Mouse (Mus musculus) midbrain, embryonic 12.5 days (tissue): ENCODE results near the gene Fbln2. TPM values are rescaled to one million over a fixed set of nuclear protein-coding genes. Genes with fewer than 3 reads are reported as not detected.
A peak's percentile ranks its signal among the peaks of the same experiment; 100 is the strongest.

Experiments
- ATAC-seq: fragments of 200-750 bp; cut with Nextera tagmentation; 2 replicates; pipeline ENCODE4 v1.8.0; 2017; ENCODE audit warnings: low read depth, moderate TSS enrichment, moderate library complexity; ENCODE audit not compliant: low FRiP score
- H3K27ac ChIP-seq: fragments of 300-500 bp; sonication (generic); replicated peaks from 2 replicates; pipeline ENCODE4 v1.5.1; 2016; ENCODE audit warnings: mild to moderate bottlenecking
- H3K27me3 ChIP-seq: fragments of 300-500 bp; sonication (generic); 2 replicates; pipeline ENCODE4 v1.6.1; 2016; ENCODE audit warnings: mild to moderate bottlenecking
- H3K36me3 ChIP-seq: fragments of 300-500 bp; sonication (generic); 2 replicates; pipeline ENCODE4 v1.6.1; 2016
- H3K4me1 ChIP-seq: fragments of 300-500 bp; sonication (generic); 2 replicates; pipeline ENCODE4 v1.6.1; 2016
- H3K4me2 ChIP-seq: fragments of 300-500 bp; sonication (generic); replicated peaks from 2 replicates; pipeline ENCODE4 v1.6.1; 2016; ENCODE audit warnings: mild to moderate bottlenecking, moderate library complexity
- H3K4me3 ChIP-seq: fragments of 300-500 bp; sonication (generic); 2 replicates; pipeline ENCODE4 v1.5.1; 2016; ENCODE audit warnings: mild to moderate bottlenecking
- H3K9ac ChIP-seq: fragments of 300-500 bp; sonication (generic); replicated peaks from 2 replicates; pipeline ENCODE4 v1.6.1; 2016; ENCODE audit warnings: mild to moderate bottlenecking, moderate library complexity
- H3K9me3 ChIP-seq: fragments of 300-500 bp; sonication (generic); 2 replicates; pipeline ENCODE4 v1.6.1; 2016; ENCODE audit warnings: mild to moderate bottlenecking
- WGBS: fragments of 180-500 bp; shearing (Covaris S2); methylation state at CpG from one replicate; pipeline ENCODE4 v1.1.7; 2016; 5-methylcytosine and 5-hydroxymethylcytosine counted together
- polyA plus RNA-seq: library from polyadenylated mRNA; unstranded; fragments of >200 nt; fragmentation: Nextera tagmentation; extraction: Ambion mirVana; gene quantifications from 2 replicates; pipeline ENCODE4 v1.2.1, GENCODE M21; 2016

Fbln2 gene
- polyA plus RNA-seq, 1 experiment from 2014 or later = 66.6 TPM

DNA sequence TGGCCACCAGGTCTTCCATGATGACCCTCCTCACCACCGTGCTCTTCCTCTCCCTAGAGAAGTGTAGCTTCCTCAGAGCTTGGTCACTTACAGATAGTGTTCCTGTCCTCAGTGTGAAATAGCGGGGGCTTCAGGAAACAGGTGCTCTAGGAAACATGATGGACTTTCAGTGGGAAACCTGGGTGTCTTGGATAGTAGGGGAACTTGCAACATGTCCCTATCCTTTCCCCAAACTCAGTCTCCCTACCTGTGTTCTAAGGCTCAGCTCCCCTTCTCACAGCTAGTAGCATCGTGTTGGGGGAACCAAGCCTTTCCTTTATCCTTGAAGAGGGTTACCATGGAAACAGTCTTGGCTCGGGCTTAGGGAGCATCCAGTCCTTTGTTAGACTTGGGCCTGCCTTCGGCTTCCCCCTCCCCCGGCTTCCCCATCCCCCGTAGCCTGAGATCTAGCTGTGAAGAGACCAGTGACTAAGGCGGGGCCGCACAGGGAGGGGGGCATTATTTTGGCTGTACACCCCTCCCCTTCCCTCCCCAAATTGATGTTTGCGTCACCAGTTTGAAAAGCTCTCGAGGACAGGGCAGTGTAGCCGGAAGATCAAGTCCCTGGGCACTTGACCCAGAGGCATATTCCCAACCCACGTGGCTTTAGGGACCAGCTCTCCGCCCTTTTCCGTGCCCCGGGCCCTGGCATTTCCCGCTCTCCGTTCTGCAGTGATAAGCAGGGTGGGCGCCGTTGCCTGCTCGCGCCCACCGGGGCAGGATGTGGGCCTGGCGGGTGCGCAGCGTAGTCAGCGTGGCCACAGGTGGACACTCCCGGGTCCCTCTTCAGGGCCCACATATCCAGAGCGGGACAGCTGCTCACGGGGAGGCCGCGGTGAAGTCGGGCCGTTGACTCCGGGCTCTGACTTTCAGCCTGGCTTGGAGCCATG is 72.5 kb downstream of the Fbln2 start:
- Histone ChIP-seq H3K36me3 (no peaks in the 10 kb centered on the region), H3K4me1 (peaks cover 44% of the 10 kb centered on the region), H3K9ac (peak overlapping the region; percentile 53), H3K9me3 (no peaks in the 10 kb centered on the region), H3K27me3 (peaks cover 73% of the 10 kb centered on the region), H3K4me2 (peak overlapping the region; percentile 69), H3K27ac (peak overlapping the region; percentile 63), H3K4me3 (peak overlapping the region; percentile 37)
- 4% methylated on average over 35 of the region's 35 CpGs for WGBS
- peak; percentile 64 for ATAC-seq

DNA sequence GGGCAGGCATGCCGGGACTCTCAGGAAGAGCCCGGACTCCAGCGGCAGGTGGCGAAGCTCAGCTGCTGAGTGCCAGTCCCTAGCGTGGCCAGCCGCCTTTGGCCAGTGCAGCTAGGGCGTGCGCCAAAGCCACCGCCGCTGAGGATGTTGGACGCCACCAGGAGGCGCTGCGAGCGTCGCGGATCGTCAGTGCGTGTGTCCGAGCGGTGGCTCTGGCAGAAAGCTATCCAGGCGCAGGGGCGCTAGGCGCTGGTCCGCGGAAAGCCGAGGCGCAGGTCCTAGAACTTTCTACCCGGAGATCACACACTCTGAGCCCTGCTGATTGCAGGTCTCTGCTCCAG is 73.2 kb downstream of the Fbln2 start:
- WGBS = 0% methylated on average over 28 of the region's 28 CpGs
- H3K27me3 ChIP-seq = peaks cover 72% of the 10 kb centered on the region
- peak overlapping the region; percentile 53 for H3K9ac ChIP-seq
- H3K36me3 ChIP-seq = no peaks in the 10 kb centered on the region
- H3K4me1 ChIP-seq = peaks cover 44% of the 10 kb centered on the region
- no peaks in the 10 kb centered on the region for H3K9me3 ChIP-seq
- H3K27ac ChIP-seq = peak overlapping the region; percentile 63
- peak overlapping the region; percentile 37 for H3K4me3 ChIP-seq
- ATAC-seq = peak; percentile 75
- H3K4me2 ChIP-seq = peak overlapping the region; percentile 69

DNA sequence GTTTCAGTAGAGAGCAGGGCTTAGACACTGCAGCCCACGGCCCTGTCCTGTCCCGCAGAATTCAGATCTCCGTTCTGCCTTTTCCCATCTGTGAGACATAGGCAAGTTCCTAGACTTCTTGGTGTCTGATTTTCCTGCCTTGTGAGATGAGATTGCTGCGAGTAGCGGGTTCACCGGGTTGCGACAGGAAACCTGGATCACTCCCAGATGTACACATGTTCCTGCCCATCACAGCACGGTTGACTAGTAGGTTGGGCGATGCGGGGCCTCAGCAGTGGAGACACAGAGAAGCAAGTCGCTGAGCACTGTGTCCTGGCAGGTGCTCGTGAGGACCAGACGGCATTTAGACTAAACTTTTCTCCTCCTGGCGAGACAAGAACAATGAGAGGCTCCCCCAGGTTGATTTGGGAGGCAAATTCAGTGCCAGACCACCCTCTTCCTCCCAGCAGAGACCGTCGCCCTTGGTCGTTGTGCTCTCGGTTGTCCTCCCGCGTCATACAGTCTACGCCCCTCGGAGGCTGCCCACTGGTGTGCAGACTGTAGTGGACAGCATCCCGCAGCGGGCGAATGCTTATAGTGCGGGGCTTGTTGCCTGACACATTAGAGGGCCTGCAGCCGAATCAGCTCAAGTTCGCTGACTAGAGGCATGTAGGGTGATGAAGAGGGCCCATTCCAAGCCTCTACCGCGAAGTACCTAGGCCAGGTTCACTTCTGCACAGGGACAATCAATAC is 73.7 kb downstream of the Fbln2 start:
- ATAC-seq = no peak
- Histone ChIP-seq H3K4me1 (peaks cover 44% of the 10 kb centered on the region), H3K9me3 (no peaks in the 10 kb centered on the region), H3K4me3 (peak overlapping the region; percentile 37), H3K27ac (no peak overlapping the region; the same call in 1 of the 2 replicates), H3K4me2 (peak overlapping the region; percentile 69), H3K9ac (peak overlapping the region; percentile 53), H3K36me3 (no peaks in the 10 kb centered on the region), H3K27me3 (peaks cover 66% of the 10 kb centered on the region)
- 32% methylated on average over 30 of the region's 30 CpGs for WGBS

DNA sequence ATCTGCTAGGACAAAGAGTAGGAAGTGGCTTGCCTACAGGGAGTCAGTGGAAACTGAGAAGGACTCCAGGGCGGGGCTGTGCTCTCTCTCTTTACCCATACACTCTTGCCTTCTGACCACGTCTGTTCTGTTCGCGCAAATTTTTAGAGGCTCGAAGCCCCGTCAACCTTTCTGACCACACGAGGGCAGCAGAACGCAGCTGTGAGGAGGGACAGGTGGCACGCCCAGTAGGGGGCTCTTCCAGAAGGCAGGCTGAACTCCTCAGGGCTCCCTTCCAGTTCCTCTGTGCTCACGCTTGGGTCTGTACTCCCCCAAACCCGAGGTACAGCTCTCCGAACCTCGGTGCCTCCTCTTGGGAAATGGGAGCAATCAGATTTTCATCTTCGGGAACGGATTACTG is 74.4 kb downstream of the Fbln2 start:
- H3K9ac ChIP-seq = no peak overlapping the region
- H3K4me3 ChIP-seq = no peak overlapping the region
- H3K27me3 ChIP-seq = peaks cover 69% of the 10 kb centered on the region
- no peaks in the 10 kb centered on the region for H3K9me3 ChIP-seq
- no peaks in the 10 kb centered on the region for H3K36me3 ChIP-seq
- peak; percentile 20; the same call in 1 of the 2 replicates for ATAC-seq
- peaks cover 44% of the 10 kb centered on the region for H3K4me1 ChIP-seq
- H3K4me2 ChIP-seq = peak overlapping the region; percentile 17; the same call in 1 of the 2 replicates
- 3% methylated on average over 15 of the region's 15 CpGs for WGBS
- no peak overlapping the region for H3K27ac ChIP-seq

DNA sequence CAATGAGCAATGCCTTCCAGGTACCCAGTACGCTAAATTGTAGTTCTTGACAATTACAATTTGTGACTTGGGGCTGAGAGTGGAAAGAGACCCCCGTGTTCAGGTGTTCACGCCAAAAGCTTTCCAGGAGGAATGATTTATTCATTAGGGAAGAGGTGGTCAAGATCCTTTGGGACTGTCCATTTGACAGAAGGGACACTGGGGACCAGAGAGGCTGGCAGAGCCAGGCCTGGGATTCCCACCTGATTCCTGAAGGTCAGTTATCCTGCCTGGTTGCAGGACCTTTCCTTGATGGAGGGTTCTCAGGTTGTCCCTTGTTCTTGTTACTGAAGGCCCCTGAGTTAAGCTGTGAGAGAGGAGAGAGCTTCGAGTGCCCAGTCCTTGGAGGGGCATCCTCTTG is 74.9 kb downstream of the Fbln2 start:
- Histone ChIP-seq H3K27ac (no peak overlapping the region), H3K36me3 (no peaks in the 10 kb centered on the region)

DNA sequence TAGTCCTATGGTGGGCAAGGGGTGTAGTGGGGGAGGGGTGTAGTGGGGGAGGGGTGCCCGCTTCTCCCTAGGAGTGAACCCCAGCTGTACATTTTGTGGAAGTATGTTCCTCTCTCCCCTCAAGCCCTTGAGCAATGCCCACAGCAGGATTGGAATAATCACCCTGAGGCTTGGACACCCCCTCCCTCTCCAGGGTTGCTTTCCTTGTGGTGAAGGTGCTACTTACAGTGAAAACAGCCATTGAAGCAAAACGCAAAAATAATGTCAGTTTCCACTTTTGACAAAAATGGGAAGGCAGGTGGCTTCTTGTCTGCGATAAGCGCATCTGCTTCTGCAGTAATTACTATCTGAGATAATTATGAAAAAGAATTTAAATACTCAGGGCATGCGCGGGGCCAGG is 75.4 kb downstream of the Fbln2 start:
- Histone ChIP-seq H3K4me3 (no peak overlapping the region), H3K4me2 (no peak overlapping the region), H3K4me1 (peaks cover 44% of the 10 kb centered on the region), H3K36me3 (no peaks in the 10 kb centered on the region), H3K27ac (no peak overlapping the region), H3K27me3 (peaks cover 67% of the 10 kb centered on the region), H3K9ac (no peak overlapping the region), H3K9me3 (no peaks in the 10 kb centered on the region)
- no peak for ATAC-seq
- 73% methylated on average over 6 of the region's 6 CpGs for WGBS

More for the DNA sequence above, 74.9 kb downstream of the Fbln2 start:
- H3K4me3 ChIP-seq = no peak overlapping the region
- no peak for ATAC-seq
- WGBS = 61% methylated on average over 4 of the region's 4 CpGs
- H3K9me3 ChIP-seq = no peaks in the 10 kb centered on the region
- peaks cover 69% of the 10 kb centered on the region for H3K27me3 ChIP-seq
- H3K4me2 ChIP-seq = no peak overlapping the region
- H3K9ac ChIP-seq = no peak overlapping the region
- peaks cover 44% of the 10 kb centered on the region for H3K4me1 ChIP-seq

DNA sequence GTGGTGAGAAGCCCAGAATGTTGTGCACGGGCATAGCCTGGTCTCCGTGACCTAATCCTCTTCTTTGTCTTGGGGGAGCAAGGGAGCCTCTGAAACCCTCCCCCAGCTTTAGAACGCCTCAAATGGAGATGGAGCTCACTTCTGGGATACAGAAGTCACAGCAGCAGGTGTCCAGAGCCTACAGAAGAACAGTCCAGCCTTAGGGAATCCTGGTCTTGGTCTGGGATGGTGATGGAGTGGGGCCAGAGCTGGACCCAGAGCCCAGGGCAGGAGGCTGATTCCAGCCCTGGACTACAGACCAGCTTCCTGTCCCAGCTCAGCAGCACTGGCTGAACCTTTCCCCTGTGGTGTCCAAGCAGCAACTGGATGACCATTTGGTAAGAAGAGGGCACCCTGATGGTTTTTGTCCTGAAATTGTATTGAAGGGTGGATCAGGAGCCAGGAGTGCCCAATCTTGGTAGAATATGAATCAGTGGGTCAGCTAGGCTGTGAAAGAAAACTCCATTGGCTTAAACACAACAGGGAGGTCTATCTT is 76.1 kb downstream of the Fbln2 start:
- H3K27ac ChIP-seq = no peak overlapping the region
- ATAC-seq = no peak
- H3K4me3 ChIP-seq = no peak overlapping the region
- peaks cover 67% of the 10 kb centered on the region for H3K27me3 ChIP-seq
- 45% methylated on average over 3 of the region's 3 CpGs for WGBS
- no peaks in the 10 kb centered on the region for H3K9me3 ChIP-seq
- no peaks in the 10 kb centered on the region for H3K36me3 ChIP-seq
- peaks cover 44% of the 10 kb centered on the region for H3K4me1 ChIP-seq
- no peak overlapping the region for H3K9ac ChIP-seq
- H3K4me2 ChIP-seq = no peak overlapping the region

DNA sequence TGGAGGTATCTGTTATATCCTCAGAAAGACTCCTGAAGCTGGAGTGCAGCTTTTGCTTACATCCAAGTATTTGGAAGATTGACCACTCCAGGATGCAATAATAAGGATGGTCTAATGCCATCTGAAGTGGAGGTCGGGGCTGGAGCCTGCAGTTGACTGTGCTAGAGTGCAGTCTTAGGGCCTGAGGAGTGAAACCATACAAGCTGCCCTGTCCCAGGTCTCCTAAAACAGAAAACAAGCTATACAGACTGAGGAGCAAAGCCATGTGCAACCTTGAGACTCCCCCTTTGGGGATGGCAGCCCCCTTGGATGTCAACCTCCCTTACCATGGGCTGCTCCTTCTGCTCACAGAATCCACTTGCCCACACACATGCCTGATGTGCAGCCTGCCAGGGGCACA is 76.7 kb downstream of the Fbln2 start:
- peaks cover 43% of the 10 kb centered on the region for H3K4me1 ChIP-seq
- no peak overlapping the region for H3K4me3 ChIP-seq
- 81% methylated on average over 1 of the region's 1 CpGs for WGBS
- peaks cover 62% of the 10 kb centered on the region for H3K27me3 ChIP-seq
- no peak for ATAC-seq
- no peaks in the 10 kb centered on the region for H3K9me3 ChIP-seq
- H3K36me3 ChIP-seq = no peaks in the 10 kb centered on the region
- no peak overlapping the region for H3K27ac ChIP-seq
- H3K4me2 ChIP-seq = no peak overlapping the region
- no peak overlapping the region for H3K9ac ChIP-seq

DNA sequence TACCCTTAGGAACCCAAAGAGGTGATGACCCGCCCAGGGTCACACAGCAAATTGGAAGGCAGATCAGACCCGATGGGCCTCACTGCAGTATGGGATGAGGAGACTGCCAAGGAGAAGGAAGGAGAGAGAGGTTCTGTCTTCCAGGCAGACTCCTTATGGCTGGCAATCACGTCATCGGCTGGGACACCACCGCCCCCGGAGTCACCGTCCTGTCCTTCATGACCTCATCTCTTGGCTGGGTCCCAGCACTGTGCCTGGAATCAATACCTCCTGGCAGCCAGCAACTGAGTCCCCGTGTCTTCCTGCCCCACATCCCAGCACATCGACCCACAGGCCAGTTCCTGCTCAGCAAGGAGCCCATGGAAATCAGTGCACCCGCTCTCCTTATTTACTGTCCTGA is 78.7 kb downstream of the Fbln2 start:
- no peak overlapping the region for H3K27ac ChIP-seq
- H3K4me1 ChIP-seq = peaks cover 24% of the 10 kb centered on the region
- ATAC-seq = no peak
- H3K4me2 ChIP-seq = no peak overlapping the region
- H3K9me3 ChIP-seq = no peaks in the 10 kb centered on the region
- H3K36me3 ChIP-seq = no peaks in the 10 kb centered on the region
- WGBS = 92% methylated on average over 10 of the region's 10 CpGs
- H3K27me3 ChIP-seq = peaks cover 54% of the 10 kb centered on the region
- no peak overlapping the region for H3K9ac ChIP-seq
- no peak overlapping the region for H3K4me3 ChIP-seq

DNA sequence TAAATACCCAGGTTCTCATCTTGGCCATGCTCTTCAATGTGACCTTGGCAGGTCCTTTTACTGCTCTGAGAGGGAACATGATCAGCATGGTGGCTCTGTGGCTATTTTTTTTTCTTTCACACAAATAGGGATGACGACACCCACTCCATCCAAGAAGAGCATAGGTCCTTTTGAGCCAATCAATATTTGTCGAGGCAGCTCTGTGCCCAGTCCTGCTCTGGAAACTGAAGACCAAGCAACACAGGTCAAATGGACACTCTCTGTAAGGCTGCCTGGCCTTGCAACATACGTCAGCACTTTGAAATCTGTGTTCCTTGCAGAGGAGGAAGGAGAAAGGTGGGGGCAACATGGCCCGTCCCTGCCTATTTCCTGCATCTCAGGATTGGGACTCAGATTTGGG is 83.2 kb downstream of the Fbln2 start:
- Histone ChIP-seq H3K9ac (no peak overlapping the region), H3K27ac (no peak overlapping the region), H3K4me3 (no peak overlapping the region), H3K4me2 (no peak overlapping the region), H3K27me3 (peaks cover 33% of the 10 kb centered on the region), H3K36me3 (no peaks in the 10 kb centered on the region), H3K9me3 (no peaks in the 10 kb centered on the region), H3K4me1 (peaks cover 14% of the 10 kb centered on the region)
- 85% methylated on average over 4 of the region's 4 CpGs for WGBS
- ATAC-seq = no peak

DNA sequence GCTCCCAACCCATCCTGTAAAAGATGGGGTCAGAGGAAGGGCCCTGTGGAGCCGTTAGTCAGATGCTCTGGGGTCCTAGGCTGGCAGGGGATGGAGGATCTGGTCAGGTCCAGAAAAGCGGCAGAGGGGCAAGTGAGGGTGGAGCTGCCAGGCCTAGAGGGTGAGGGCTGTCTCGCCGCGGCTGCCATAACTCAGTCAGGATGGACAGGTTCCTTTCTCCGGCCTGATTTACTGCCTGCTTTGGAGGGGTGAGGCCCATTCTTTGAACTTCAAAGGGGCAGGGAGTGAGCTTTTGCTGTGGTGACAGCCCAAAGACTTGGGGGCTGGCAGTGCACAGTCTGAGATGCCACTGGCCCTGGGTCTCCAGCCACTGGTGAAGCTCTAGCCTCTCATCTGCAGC is 86.6 kb downstream of the Fbln2 start:
- no peak overlapping the region for H3K4me3 ChIP-seq
- H3K27me3 ChIP-seq = peaks cover 16% of the 10 kb centered on the region
- H3K9ac ChIP-seq = no peak overlapping the region
- H3K36me3 ChIP-seq = no peaks in the 10 kb centered on the region
- no peak for ATAC-seq
- H3K9me3 ChIP-seq = no peaks in the 10 kb centered on the region
- H3K4me1 ChIP-seq = peaks cover 39% of the 10 kb centered on the region
- WGBS = 61% methylated on average over 6 of the region's 6 CpGs
- H3K4me2 ChIP-seq = no peak overlapping the region
- H3K27ac ChIP-seq = no peak overlapping the region

DNA sequence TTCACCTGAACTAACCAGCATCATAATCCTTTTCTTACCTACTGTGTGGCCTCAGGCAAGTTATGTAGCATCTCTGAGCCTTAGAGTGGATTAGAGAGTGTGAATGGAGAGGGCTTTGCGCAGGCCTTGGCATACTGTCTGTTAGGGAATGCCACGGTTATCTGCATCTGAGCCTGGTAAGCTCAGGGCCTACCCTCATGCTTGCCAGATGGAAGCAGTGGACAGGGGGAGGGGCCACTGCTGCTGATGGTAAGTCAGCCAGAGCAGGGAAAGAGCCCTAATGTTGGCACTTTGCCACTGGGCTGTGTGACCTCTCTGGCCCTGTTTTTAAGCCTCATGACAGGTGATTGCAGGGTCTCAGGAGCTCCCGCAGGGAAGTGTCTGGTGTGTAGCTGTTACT is 87.8 kb downstream of the Fbln2 start:
- H3K9me3 ChIP-seq = no peaks in the 10 kb centered on the region
- H3K4me2 ChIP-seq = no peak overlapping the region
- 70% methylated on average over 3 of the region's 3 CpGs for WGBS
- H3K4me1 ChIP-seq = peaks cover 39% of the 10 kb centered on the region
- no peaks in the 10 kb centered on the region for H3K36me3 ChIP-seq
- no peak for ATAC-seq
- no peak overlapping the region for H3K9ac ChIP-seq
- peak overlapping the region; percentile 20; the same call in 1 of the 2 replicates for H3K27ac ChIP-seq
- H3K4me3 ChIP-seq = no peak overlapping the region
- H3K27me3 ChIP-seq = peaks cover 12% of the 10 kb centered on the region
